Mouse (Mus musculus) heart, postnatal 10 days (tissue): ENCODE measurements around the gene Prpf40a. TPM values are rescaled to one million over a fixed set of nuclear protein-coding genes. Genes with fewer than 3 reads are reported as not detected.
A peak's percentile ranks its signal among the peaks of the same experiment; 100 is the strongest.

Experiments
- DNase-seq, 2 experiments: peaks; one replicate each; pipeline ENCODE4 v3.0.0; 2021
- intact Hi-C: fragments of 180-260 bp; cut with DNase I; formaldehyde crosslinking; loops from one replicate; pipeline ENCODE4 v1.15.1; 2025
- total RNA-seq, 2 experiments: library from RNA; stranded (reverse); gene quantifications; 2 replicates each; pipeline ENCODE4 v1.2.3; 2021

The Prpf40a gene
- total RNA-seq, 2 experiments from 2014 or later: 45.5 to 46.4 TPM

DNA sequence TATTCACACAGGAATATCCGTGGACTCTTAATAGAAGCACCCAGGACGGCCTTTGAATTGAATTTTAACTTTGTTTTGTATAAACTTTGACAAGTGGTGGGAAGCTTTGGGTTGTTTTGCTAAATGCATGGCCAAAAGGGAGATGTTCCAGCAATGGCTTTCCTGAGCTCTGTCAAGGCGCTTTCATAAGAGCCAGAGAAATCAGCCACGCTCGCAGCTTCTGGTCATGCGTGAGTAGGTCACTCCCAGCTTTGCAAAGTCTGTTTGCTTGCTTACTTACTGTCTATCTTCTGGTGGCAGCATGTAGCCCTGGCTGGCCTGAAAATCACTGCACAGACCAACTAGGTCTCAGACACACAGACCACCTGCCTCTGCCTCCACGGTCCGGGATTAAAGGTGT is 84.6 kb downstream of the Prpf40a start:
- intact Hi-C loops: no loop called here
- DNase-seq: no peak

DNA sequence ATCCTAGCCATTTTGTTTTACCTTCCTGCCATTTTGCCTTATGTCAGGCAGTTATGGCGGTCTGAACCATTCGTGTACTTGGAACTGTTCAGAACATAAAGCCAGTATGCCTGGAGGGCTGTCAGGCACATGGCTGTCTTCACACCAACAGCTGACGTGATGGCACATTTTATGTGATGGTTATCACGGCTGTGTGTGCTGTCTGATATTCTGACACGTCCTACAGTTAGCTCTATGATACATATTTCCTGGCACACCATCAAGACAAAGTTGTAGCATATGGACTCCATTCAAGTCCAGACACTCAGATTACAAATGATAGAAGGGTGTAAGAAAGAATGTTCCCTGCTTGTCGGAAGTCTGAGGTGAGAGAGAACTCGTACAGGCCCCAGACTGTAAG is 85.0 kb downstream of the Prpf40a start:
- DNase-seq: no peak
- intact Hi-C loops: no loop called here

DNA sequence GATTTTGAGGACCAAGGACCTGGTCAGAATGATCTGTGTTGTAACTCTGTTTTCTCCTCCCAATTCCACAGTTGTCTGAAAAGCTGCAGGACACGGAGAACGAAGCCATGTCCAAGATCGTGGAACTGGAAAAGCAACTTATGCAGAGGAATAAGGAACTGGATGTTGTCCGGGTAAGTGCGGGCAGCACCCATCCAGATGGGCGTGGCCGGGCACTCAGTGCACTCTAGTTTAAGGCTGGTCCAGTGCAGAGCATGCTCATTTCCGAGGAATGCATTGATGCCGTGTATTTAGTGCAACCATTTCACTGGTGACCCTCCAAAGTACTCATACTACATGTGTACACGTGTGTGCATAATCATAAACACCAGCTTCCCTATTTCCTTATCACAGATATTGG is 85.7 kb downstream of the Prpf40a start:
- no peak for DNase-seq

DNA sequence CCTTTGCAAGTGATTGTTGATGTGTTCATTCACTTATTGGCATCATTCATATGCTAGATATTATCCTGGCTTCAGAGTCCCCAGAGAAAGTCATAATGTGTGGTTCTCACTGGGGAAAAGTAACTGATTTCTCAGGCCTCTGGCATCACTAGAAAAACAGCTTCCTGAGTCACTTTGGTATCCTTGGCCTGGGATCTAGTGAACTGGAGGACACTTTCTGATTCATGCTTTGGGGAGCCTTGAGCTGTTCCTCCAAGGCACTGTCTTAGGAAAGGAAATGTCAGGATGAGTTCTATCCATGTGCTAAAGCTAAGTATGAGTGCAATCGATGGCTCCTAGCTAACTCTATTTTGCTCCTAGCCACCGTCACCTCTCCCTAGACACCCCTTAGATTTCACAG is 88.2 kb downstream of the Prpf40a start:
- intact Hi-C loops: no loop called here
- DNase-seq: no peak

More for the DNA sequence above, 85.7 kb downstream of the Prpf40a start:
- intact Hi-C loops: no loop called here

DNA sequence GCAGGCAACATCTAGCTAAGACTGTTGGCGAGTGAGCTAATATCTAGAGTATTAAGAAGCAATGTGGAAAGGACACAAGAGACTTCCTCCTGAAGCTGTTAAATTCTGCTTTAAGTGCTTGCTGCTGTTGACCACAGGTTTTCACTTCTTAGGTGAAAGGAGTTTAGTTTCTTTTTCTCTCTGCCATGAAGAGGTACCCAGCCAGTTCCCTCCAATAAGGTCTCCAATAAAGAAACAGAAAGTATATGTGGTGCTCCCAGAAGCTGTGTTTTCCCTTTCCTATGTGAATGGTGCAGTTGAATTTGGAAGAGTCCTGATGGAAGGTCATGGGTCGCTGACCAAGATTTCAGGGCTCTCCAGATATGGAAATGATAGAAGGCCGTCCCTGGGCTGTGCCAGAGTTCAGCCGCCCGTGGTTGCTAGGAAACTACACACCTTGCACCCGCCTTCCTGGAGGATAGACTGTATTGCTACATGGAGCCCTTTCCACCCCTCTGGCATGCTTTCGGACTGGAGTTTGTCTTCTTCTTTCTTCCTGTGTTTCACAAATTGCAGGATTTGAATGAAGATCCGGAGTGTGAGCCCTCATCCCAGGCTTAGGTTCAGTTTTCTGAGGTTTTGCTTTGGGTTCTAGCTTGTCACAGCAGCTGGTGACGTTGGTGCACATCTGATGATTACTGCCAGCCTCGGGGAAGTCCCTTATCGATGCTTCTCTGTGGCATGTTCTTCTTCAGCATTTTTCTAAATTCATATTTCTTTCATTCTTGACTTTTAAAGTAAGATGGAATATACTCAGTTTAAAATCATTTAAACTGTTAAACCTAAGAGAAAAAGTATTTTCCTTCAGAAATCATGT is 89.0 kb downstream of the Prpf40a start:
- intact Hi-C loops: no loop called here
- no peak for DNase-seq

DNA sequence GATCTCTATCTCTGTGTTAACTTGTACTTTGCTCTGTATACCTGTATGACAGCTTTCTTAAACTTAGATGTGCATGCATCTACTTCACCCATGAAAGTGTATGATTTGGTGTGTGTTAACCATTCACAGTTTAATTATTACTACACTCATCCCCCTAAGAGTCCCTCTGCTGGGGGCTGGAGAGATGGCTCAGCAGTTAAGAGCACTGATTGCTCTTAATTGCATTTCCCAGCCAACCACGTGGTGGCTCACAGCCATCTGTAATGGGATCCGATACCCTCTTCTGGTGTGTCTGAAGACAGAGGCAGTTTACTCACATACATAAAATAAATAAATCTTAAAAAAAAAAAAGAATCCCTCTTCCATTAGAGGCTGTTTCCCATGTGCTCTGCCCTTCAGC is 91.0 kb downstream of the Prpf40a start:
- intact Hi-C loops: no loop called here
- DNase-seq: no peak

DNA sequence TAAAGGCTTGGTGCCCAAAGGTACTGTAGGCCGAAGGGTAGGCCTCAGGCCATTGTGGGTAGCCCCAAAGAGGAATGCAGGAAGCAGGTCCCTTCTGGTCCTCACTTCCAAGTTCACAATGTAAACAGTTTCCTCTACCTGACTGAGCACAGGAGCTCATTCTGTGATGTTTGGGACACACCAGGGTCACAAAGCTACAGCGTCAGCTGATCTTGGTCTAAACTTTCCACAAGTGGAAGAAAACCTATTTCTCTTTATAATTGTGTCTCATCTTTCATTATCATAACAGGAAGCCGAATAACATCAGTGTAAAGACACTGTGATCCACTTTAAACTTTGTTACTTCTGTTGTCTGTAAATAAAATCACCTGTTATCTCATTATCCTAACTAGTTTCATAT is 95.6 kb downstream of the Prpf40a start:
- intact Hi-C loops: no loop called here
- DNase-seq: no peak

DNA sequence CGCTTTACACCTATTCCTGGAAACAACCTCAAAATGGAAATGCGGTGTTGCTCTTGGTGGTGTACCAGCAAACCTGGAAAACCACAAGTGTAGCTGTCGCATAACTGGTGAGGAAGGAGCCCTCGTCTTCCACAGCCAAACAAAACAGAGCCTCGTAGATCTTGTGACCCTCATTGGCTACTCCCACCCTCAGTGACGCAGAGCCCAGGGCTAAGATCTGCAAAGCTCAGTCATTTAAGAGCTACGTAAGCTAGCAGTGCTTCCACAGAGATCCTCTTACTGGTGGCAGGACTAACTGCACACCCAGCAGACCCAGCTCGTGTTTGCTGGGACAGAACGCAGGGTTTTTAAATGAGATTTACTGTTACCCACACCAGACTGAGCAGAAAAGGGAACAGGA is 96.1 kb downstream of the Prpf40a start:
- DNase-seq: peak in 1 of 2 experiments; percentile 7
- intact Hi-C loops: no loop called here

DNA sequence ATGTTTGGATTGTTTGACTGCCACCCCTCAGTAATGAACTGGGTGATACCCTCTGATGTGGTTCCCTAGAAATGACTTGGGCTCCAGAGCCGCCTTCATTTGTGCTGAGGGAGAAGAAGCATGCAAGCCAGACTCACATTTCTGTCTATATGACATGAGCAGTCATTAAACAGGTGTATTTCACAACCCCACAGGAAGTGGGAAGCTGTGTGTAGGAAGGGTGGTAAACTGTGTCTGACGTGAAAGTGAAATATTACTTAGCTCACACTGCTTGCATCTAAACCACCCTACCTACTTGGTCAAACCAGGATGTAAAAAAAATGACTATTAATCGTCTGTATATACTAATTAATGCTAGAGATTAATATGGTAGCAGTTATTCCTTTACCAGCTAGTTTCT is 102.3 kb downstream of the Prpf40a start:
- intact Hi-C loops: no loop called here
- DNase-seq: no peak

DNA sequence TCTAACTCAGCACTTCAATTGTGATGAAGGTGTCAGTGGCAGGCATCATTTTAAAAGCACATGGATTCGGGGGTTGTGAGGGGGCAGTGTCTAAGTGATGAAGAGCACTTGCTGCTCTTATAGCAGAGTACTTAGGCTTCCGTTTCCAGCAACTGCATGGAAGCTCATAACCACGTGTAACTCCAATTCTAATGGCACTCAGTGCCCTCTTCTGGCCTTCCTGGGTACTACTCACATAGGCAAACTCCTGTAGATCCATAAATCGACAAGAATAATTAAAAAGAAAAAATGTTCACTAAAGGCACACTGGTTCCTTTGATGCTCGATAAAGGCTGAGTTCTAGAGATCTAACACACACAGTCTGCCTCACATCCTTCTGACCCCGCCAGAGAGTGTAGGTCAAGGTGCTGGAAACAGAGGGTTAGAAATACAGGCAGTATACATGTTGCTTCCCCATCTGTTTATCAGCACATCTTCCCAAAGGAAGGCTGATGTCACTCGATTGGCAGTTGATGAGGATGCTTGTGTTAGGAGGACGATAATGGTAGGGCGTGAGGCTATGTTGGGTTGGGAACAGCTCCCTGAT is 105.4 kb downstream of the Prpf40a start:
- peak; percentile 51 to 70 for DNase-seq
- intact Hi-C loops: loop anchor here (1.0 to 2.0 kb wide), 2 partner anchors 323 to 329 kb away; no protein-coding TSS in a partner anchor

Other genes with a start within 250 kb of the Prpf40a start
- gene Arl6ip6, start 442 bp upstream of the Prpf40a start, total RNA-seq: 10 to 100 TPM; 17.1 to 22.9 TPM